Mouse (Mus musculus) heart, embryonic 12.5 days (tissue): ENCODE measurements at regions not wholly inside any gene's neighbourhood (a gene's known extent, or its start where the extent isn't known, plus 50 kb on each side); places are given as distances from the start of the nearest gene placed in this dataset.

Source experiments
- ATAC-seq: fragments of 200-750 bp; cut with Nextera tagmentation; 2 replicates; pipeline ENCODE4 v1.8.0; 2017; ENCODE audit warnings: moderate TSS enrichment, moderate library complexity; ENCODE audit not compliant: insufficient number of reproducible peaks, low FRiP score
- H3K27ac ChIP-seq: fragments of 300-500 bp; sonication (generic); 2 replicates; pipeline ENCODE4 v1.5.1; 2016; ENCODE audit warnings: mild to moderate bottlenecking, moderate library complexity; ENCODE audit not compliant: poor library complexity, severe bottlenecking
- H3K27me3 ChIP-seq: fragments of 300-500 bp; sonication (generic); replicated peaks from 2 replicates; pipeline ENCODE4 v1.6.1; 2016; ENCODE audit warnings: mild to moderate bottlenecking, moderate library complexity
- H3K36me3 ChIP-seq: fragments of 300-500 bp; sonication (generic); 2 replicates; pipeline ENCODE4 v1.6.1; 2016; ENCODE audit warnings: mild to moderate bottlenecking, moderate library complexity
- H3K4me1 ChIP-seq: fragments of 300-500 bp; sonication (generic); replicated peaks from 2 replicates; pipeline ENCODE4 v1.6.1; 2016; ENCODE audit warnings: mild to moderate bottlenecking
- H3K4me2 ChIP-seq: fragments of 300-500 bp; sonication (generic); 2 replicates; pipeline ENCODE4 v1.6.1; 2016; ENCODE audit warnings: mild to moderate bottlenecking, moderate library complexity
- H3K4me3 ChIP-seq: fragments of 300-500 bp; sonication (generic); 2 replicates; pipeline ENCODE4 v1.5.1; 2016; ENCODE audit warnings: mild to moderate bottlenecking
- H3K9ac ChIP-seq: fragments of 300-500 bp; sonication (generic); 2 replicates; pipeline ENCODE4 v1.6.1; 2016; ENCODE audit warnings: mild to moderate bottlenecking, moderate library complexity
- H3K9me3 ChIP-seq: fragments of 300-500 bp; sonication (generic); replicated peaks from 2 replicates; pipeline ENCODE4 v1.6.1; 2016; ENCODE audit warnings: mild to moderate bottlenecking, moderate library complexity
- WGBS: fragments of 180-500 bp; shearing (Covaris S2); methylation state at CpG from one replicate; pipeline ENCODE4 v1.1.7; 2016; 5-methylcytosine and 5-hydroxymethylcytosine counted together

- Histone ChIP-seq H3K4me2 (no peak overlapping the region), H3K9ac (no peak overlapping the region), H3K27me3 (no peaks in the 10 kb centered on the region), H3K4me1 (no peaks in the 10 kb centered on the region), H3K27ac (no peak overlapping the region), H3K36me3 (no peaks in the 10 kb centered on the region), H3K9me3 (peaks cover 8% of the 10 kb centered on the region; the same call in 1 of the 2 replicates), H3K4me3 (no peak overlapping the region)
- 95% methylated on average over 1 of the region's 1 CpGs for WGBS
- no peak for ATAC-seq
These were observed 600.5 kb upstream of the Auts2 start for GRCm38 (mm10) chr5:133143679-133144078.

GRCm38 (mm10) chr5:133142401-133143115, 599.4 kb upstream of the Auts2 start:
- Histone ChIP-seq H3K4me3 (no peak overlapping the region), H3K9me3 (peaks cover 8% of the 10 kb centered on the region; the same call in 1 of the 2 replicates), H3K4me1 (no peaks in the 10 kb centered on the region), H3K9ac (no peak overlapping the region), H3K36me3 (no peaks in the 10 kb centered on the region), H3K27me3 (no peaks in the 10 kb centered on the region), H3K4me2 (no peak overlapping the region), H3K27ac (no peak overlapping the region)
- no peak for ATAC-seq
- 73% methylated on average over 11 of the region's 11 CpGs for WGBS

GRCm38 (mm10) chr5:133131042-133131441, 587.9 kb upstream of the Auts2 start:
- H3K4me3 ChIP-seq = no peak overlapping the region
- no peaks in the 10 kb centered on the region for H3K36me3 ChIP-seq
- H3K27me3 ChIP-seq = 0 out of 2 replicates have a peak, but pooled peaks cover 3% of the 10 kb centered on the region
- WGBS = 84% methylated on average over 2 of the region's 2 CpGs
- ATAC-seq = no peak
- peaks cover 4% of the 10 kb centered on the region; the same call in 1 of the 2 replicates for H3K9me3 ChIP-seq
- H3K27ac ChIP-seq = no peak overlapping the region
- no peak overlapping the region for H3K9ac ChIP-seq
- no peak overlapping the region for H3K4me2 ChIP-seq
- H3K4me1 ChIP-seq = no peaks in the 10 kb centered on the region

GRCm38 (mm10) chr5:133130316-133130715, 587.2 kb upstream of the Auts2 start:
- ATAC-seq = no peak
- no peak overlapping the region for H3K27ac ChIP-seq
- 0 out of 2 replicates have a peak, but pooled peaks cover 4% of the 10 kb centered on the region for H3K27me3 ChIP-seq
- WGBS = 66% methylated on average over 6 of the region's 6 CpGs
- no peak overlapping the region for H3K4me3 ChIP-seq
- no peak overlapping the region for H3K4me2 ChIP-seq
- H3K36me3 ChIP-seq = no peaks in the 10 kb centered on the region
- no peaks in the 10 kb centered on the region for H3K4me1 ChIP-seq
- peaks cover 4% of the 10 kb centered on the region; the same call in 1 of the 2 replicates for H3K9me3 ChIP-seq
- H3K9ac ChIP-seq = no peak overlapping the region

GRCm38 (mm10) chr5:133124223-133124622, 581.1 kb upstream of the Auts2 start:
- Histone ChIP-seq H3K27ac (no peak overlapping the region), H3K4me2 (no peak overlapping the region), H3K27me3 (0 out of 2 replicates have a peak, but pooled peaks cover 4% of the 10 kb centered on the region), H3K36me3 (no peaks in the 10 kb centered on the region), H3K4me3 (no peak overlapping the region), H3K9ac (no peak overlapping the region), H3K4me1 (no peaks in the 10 kb centered on the region), H3K9me3 (no peaks in the 10 kb centered on the region)
- 73% methylated on average over 2 of the region's 2 CpGs for WGBS
- no peak for ATAC-seq

GRCm38 (mm10) chr5:133113946-133114345, 570.8 kb upstream of the Auts2 start:
- no peak overlapping the region for H3K4me2 ChIP-seq
- no peaks in the 10 kb centered on the region for H3K27me3 ChIP-seq
- no peaks in the 10 kb centered on the region for H3K4me1 ChIP-seq
- H3K4me3 ChIP-seq = no peak overlapping the region
- no peak overlapping the region for H3K27ac ChIP-seq
- WGBS = 81% methylated on average over 4 of the region's 4 CpGs
- no peaks in the 10 kb centered on the region for H3K36me3 ChIP-seq
- no peak for ATAC-seq
- H3K9me3 ChIP-seq = no peaks in the 10 kb centered on the region
- H3K9ac ChIP-seq = no peak overlapping the region

- ATAC-seq = no peak
- Histone ChIP-seq H3K27ac (no peak overlapping the region), H3K4me2 (no peak overlapping the region), H3K27me3 (no peaks in the 10 kb centered on the region), H3K4me3 (no peak overlapping the region), H3K9me3 (no peaks in the 10 kb centered on the region), H3K9ac (no peak overlapping the region), H3K4me1 (no peaks in the 10 kb centered on the region), H3K36me3 (no peaks in the 10 kb centered on the region)
- WGBS = 84% methylated on average over 2 of the region's 2 CpGs
These were observed 570.0 kb upstream of the Auts2 start for GRCm38 (mm10) chr5:133113183-133113582.

GRCm38 (mm10) chr5:133106691-133107354, 563.7 kb upstream of the Auts2 start:
- H3K9me3 ChIP-seq = no peaks in the 10 kb centered on the region
- H3K4me1 ChIP-seq = no peaks in the 10 kb centered on the region
- ATAC-seq = no peak; the same call in 1 of the 2 replicates
- H3K4me3 ChIP-seq = no peak overlapping the region
- WGBS = 50% methylated on average over 8 of the region's 8 CpGs
- no peak overlapping the region for H3K27ac ChIP-seq
- H3K4me2 ChIP-seq = 0 out of 2 replicates have a peak overlapping the region, but pooled peaks have one; percentile 13
- no peak overlapping the region for H3K9ac ChIP-seq
- H3K27me3 ChIP-seq = no peaks in the 10 kb centered on the region
- no peaks in the 10 kb centered on the region for H3K36me3 ChIP-seq

GRCm38 (mm10) chr5:133096340-133096739, 553.2 kb upstream of the Auts2 start:
- Histone ChIP-seq H3K4me2 (no peak overlapping the region), H3K27ac (no peak overlapping the region), H3K27me3 (no peaks in the 10 kb centered on the region), H3K4me3 (no peak overlapping the region), H3K9me3 (0 out of 2 replicates have a peak, but pooled peaks cover 3% of the 10 kb centered on the region), H3K4me1 (no peaks in the 10 kb centered on the region), H3K9ac (no peak overlapping the region), H3K36me3 (no peaks in the 10 kb centered on the region)
- WGBS = 50% methylated on average over 1 of the region's 1 CpGs
- no peak for ATAC-seq

GRCm38 (mm10) chr5:133084859-133085258, 541.7 kb upstream of the Auts2 start:
- Histone ChIP-seq H3K9ac (no peak overlapping the region), H3K4me1 (no peaks in the 10 kb centered on the region), H3K36me3 (no peaks in the 10 kb centered on the region), H3K9me3 (0 out of 2 replicates have a peak, but pooled peaks cover 3% of the 10 kb centered on the region), H3K27ac (no peak overlapping the region), H3K4me2 (no peak overlapping the region), H3K4me3 (no peak overlapping the region), H3K27me3 (0 out of 2 replicates have a peak, but pooled peaks cover 5% of the 10 kb centered on the region)
- 61% methylated on average over 1 of the region's 1 CpGs for WGBS
- ATAC-seq = no peak

GRCm38 (mm10) chr5:133080751-133081150, 537.6 kb upstream of the Auts2 start:
- Histone ChIP-seq H3K9me3 (no peaks in the 10 kb centered on the region), H3K9ac (no peak overlapping the region), H3K4me1 (no peaks in the 10 kb centered on the region), H3K4me2 (no peak overlapping the region), H3K4me3 (no peak overlapping the region), H3K27ac (no peak overlapping the region), H3K36me3 (no peaks in the 10 kb centered on the region), H3K27me3 (peaks cover 5% of the 10 kb centered on the region; the same call in 1 of the 2 replicates)
- 81% methylated on average over 2 of the region's 2 CpGs for WGBS
- ATAC-seq = no peak
